Mouse (Mus musculus) kidney, postnatal 0 days (tissue): ENCODE data around the gene Thy1. TPM values are rescaled to one million over a fixed set of nuclear protein-coding genes. Genes with fewer than 3 reads are reported as not detected.
A peak's percentile ranks its signal among the peaks of the same experiment; 100 is the strongest.

ENCODE experiments used
- ATAC-seq: fragments of 200-750 bp; cut with Nextera tagmentation; replicated peaks from 2 replicates; pipeline ENCODE4 v1.8.0; 2017; ENCODE audit warnings: low read depth, moderate number of reproducible peaks, moderate TSS enrichment, moderate library complexity; ENCODE audit not compliant: low FRiP score
- DNase-seq: peaks from one replicate; pipeline ENCODE4 v3.0.0-alpha.2; 2016; ENCODE audit warnings: low spot score
- H3K27ac ChIP-seq: fragments of 300-500 bp; sonication (generic); 2 replicates; pipeline ENCODE4 v1.5.1; 2014; ENCODE audit warnings: mild to moderate bottlenecking
- H3K27me3 ChIP-seq: fragments of 300-500 bp; sonication (generic); 2 replicates; pipeline ENCODE4 v1.6.1; 2014; ENCODE audit warnings: low read length, mixed read lengths; ENCODE audit not compliant: insufficient read depth
- H3K36me3 ChIP-seq: fragments of 300-500 bp; sonication (generic); 2 replicates; pipeline ENCODE4 v1.6.1; 2014; ENCODE audit warnings: low read length, mixed read lengths; ENCODE audit not compliant: insufficient read depth
- H3K4me1 ChIP-seq: fragments of 300-500 bp; sonication (generic); replicated peaks from 2 replicates; pipeline ENCODE4 v1.6.1; 2014; ENCODE audit warnings: antibody characterized with exemption, low read length, mixed read lengths; ENCODE audit not compliant: insufficient read depth
- H3K4me2 ChIP-seq: fragments of 300-500 bp; sonication (generic); 2 replicates; pipeline ENCODE4 v1.6.1; 2014; ENCODE audit warnings: mild to moderate bottlenecking, low read length, moderate library complexity, mixed read lengths
- H3K4me3 ChIP-seq: fragments of 300-500 bp; sonication (generic); replicated peaks from 2 replicates; pipeline ENCODE4 v1.5.1; 2014; ENCODE audit warnings: low read depth, low read length
- H3K9ac ChIP-seq: fragments of 300-500 bp; sonication (generic); 2 replicates; pipeline ENCODE4 v1.6.1; 2014; ENCODE audit warnings: low read depth, low read length
- H3K9me3 ChIP-seq: fragments of 300-500 bp; sonication (generic); replicated peaks from 2 replicates; pipeline ENCODE4 v1.6.1; 2016; ENCODE audit warnings: low read length, inconsistent platforms, mixed read lengths
- CTCF ChIP-seq: IDR thresholded peaks from 2 replicates; pipeline ENCODE4 v1.5.1; 2016; ENCODE audit warnings: antibody characterized with exemption, low read depth, mild to moderate bottlenecking, moderate library complexity
- WGBS: fragments of 180-500 bp; shearing (Covaris S2); extraction: QIAGEN DNeasy Blood & Tissue Kit; methylation state at CpG from one replicate; pipeline ENCODE4 v1.1.7; 2014; 5-methylcytosine and 5-hydroxymethylcytosine counted together
- polyA plus RNA-seq: library from polyadenylated mRNA; unstranded; fragments of >200 nt; fragmentation: Nextera tagmentation; extraction: Ambion mirVana; gene quantifications from 2 replicates; pipeline ENCODE4 v1.2.1, GENCODE M21; 2015

The Thy1 gene
- polyA plus RNA-seq, 1 experiment from 2014 or later = 13.6 TPM

GRCm38 (mm10) chr9:44047571-44048490 lies 4.6 kb downstream of the Thy1 start:
- Histone ChIP-seq H3K36me3 (no peaks in the 10 kb centered on the region), H3K4me3 (no peak overlapping the region), H3K4me1 (peaks cover 10% of the 10 kb centered on the region; the same call in 1 of the 2 replicates), H3K27ac (no peak overlapping the region), H3K27me3 (peaks cover 9% of the 10 kb centered on the region), H3K9ac (no peak overlapping the region), H3K4me2 (no peak overlapping the region), H3K9me3 (no peaks in the 10 kb centered on the region)
- ATAC-seq = no peak
- 80% methylated on average over 14 of the region's 14 CpGs for WGBS
- TF ChIP-seq CTCF = no peak
- DNase-seq = no peak

- Histone ChIP-seq H3K27me3 (peaks cover 5% of the 10 kb centered on the region), H3K4me2 (no peak overlapping the region), H3K27ac (no peak overlapping the region), H3K4me3 (no peak overlapping the region), H3K9me3 (no peaks in the 10 kb centered on the region), H3K36me3 (no peaks in the 10 kb centered on the region), H3K9ac (no peak overlapping the region), H3K4me1 (peaks cover under 1% of the 10 kb centered on the region; the same call in 1 of the 2 replicates)
- WGBS = 59% methylated on average over 15 of the region's 15 CpGs
- ATAC-seq (no peak), DNase-seq (no peak)
- no peak for TF ChIP-seq CTCF
Observed at GRCm38 (mm10) chr9:44048541-44049380, 5.6 kb downstream of the Thy1 start.

GRCm38 (mm10) chr9:44049381-44050165 lies 6.4 kb downstream of the Thy1 start:
- H3K4me1 ChIP-seq = no peaks in the 10 kb centered on the region
- ATAC-seq (no peak), DNase-seq (no peak)
- WGBS = 89% methylated on average over 8 of the region's 8 CpGs
- H3K9me3 ChIP-seq = no peaks in the 10 kb centered on the region
- no peak overlapping the region for H3K4me3 ChIP-seq
- no peaks in the 10 kb centered on the region for H3K36me3 ChIP-seq
- TF ChIP-seq CTCF = no peak
- no peak overlapping the region for H3K9ac ChIP-seq
- H3K27me3 ChIP-seq = no peaks in the 10 kb centered on the region
- H3K4me2 ChIP-seq = no peak overlapping the region
- no peak overlapping the region for H3K27ac ChIP-seq

- H3K9me3 ChIP-seq = no peaks in the 10 kb centered on the region
- peak; percentile 22; the same call in 1 of the 2 replicates for TF ChIP-seq CTCF
- no peaks in the 10 kb centered on the region for H3K36me3 ChIP-seq
- WGBS = 67% methylated on average over 3 of the region's 3 CpGs
- H3K27ac ChIP-seq = no peak overlapping the region
- no peak overlapping the region for H3K9ac ChIP-seq
- ATAC-seq (no peak), DNase-seq (no peak)
- no peak overlapping the region for H3K4me3 ChIP-seq
- no peak overlapping the region for H3K4me2 ChIP-seq
- no peaks in the 10 kb centered on the region for H3K4me1 ChIP-seq
- no peaks in the 10 kb centered on the region for H3K27me3 ChIP-seq
Observed at GRCm38 (mm10) chr9:44052855-44053254, 9.7 kb downstream of the Thy1 start.

- H3K27ac ChIP-seq = no peak overlapping the region
- H3K4me1 ChIP-seq = no peaks in the 10 kb centered on the region
- H3K4me3 ChIP-seq = no peak overlapping the region
- no peaks in the 10 kb centered on the region for H3K36me3 ChIP-seq
- 67% methylated on average over 1 of the region's 1 CpGs for WGBS
- no peak for DNase-seq
- H3K9me3 ChIP-seq = no peaks in the 10 kb centered on the region
- ATAC-seq = no peak
- no peak for TF ChIP-seq CTCF
- H3K4me2 ChIP-seq = no peak overlapping the region
- no peaks in the 10 kb centered on the region for H3K27me3 ChIP-seq
- H3K9ac ChIP-seq = no peak overlapping the region
Observed at GRCm38 (mm10) chr9:44053936-44054335, 10.8 kb downstream of the Thy1 start.

- Histone ChIP-seq H3K9ac (no peak overlapping the region), H3K36me3 (no peaks in the 10 kb centered on the region), H3K27ac (no peak overlapping the region), H3K27me3 (no peaks in the 10 kb centered on the region), H3K9me3 (no peaks in the 10 kb centered on the region), H3K4me1 (no peaks in the 10 kb centered on the region), H3K4me2 (no peak overlapping the region), H3K4me3 (no peak overlapping the region)
- 71% methylated on average over 6 of the region's 6 CpGs for WGBS
- ATAC-seq (no peak), DNase-seq (no peak)
- TF ChIP-seq CTCF = no peak
Observed at GRCm38 (mm10) chr9:44058606-44059005, 15.4 kb downstream of the Thy1 start.
